Mouse (Mus musculus) limb, embryonic 12.5 days (tissue): ENCODE measurements at regions not wholly inside any gene's neighbourhood (a gene's known extent, or its start where the extent isn't known, plus 50 kb on each side); places are given as distances from the start of the nearest gene placed in this dataset.
"Not testable (repeated sequence)": the region's sequence is repeated elsewhere in the genome, so short reads cannot be mapped to it uniquely, and the experiment has no call there.

Experiments
- ATAC-seq: fragments of 200-750 bp; cut with Nextera tagmentation; 2 replicates; pipeline ENCODE4 v1.8.0; 2017; ENCODE audit warnings: low read depth, moderate TSS enrichment; ENCODE audit not compliant: insufficient number of reproducible peaks, insufficient read depth, low FRiP score, low TSS enrichment
- H3K27ac ChIP-seq: fragments of 300-500 bp; sonication (generic); 2 replicates; pipeline ENCODE4 v1.5.1; 2016; ENCODE audit warnings: mild to moderate bottlenecking, moderate library complexity
- H3K27me3 ChIP-seq: fragments of 300-500 bp; sonication (generic); 2 replicates; pipeline ENCODE4 v1.6.1; 2016; ENCODE audit warnings: mild to moderate bottlenecking, moderate library complexity
- H3K36me3 ChIP-seq: fragments of 300-500 bp; sonication (generic); 2 replicates; pipeline ENCODE4 v1.6.1; 2016; ENCODE audit warnings: mild to moderate bottlenecking, moderate library complexity
- H3K4me1 ChIP-seq: fragments of 300-500 bp; sonication (generic); replicated peaks from 2 replicates; pipeline ENCODE4 v1.6.1; 2016
- H3K4me2 ChIP-seq: fragments of 300-500 bp; sonication (generic); 2 replicates; pipeline ENCODE4 v1.6.1; 2016; ENCODE audit warnings: mild to moderate bottlenecking, moderate library complexity
- H3K4me3 ChIP-seq: fragments of 300-500 bp; sonication (generic); replicated peaks from 2 replicates; pipeline ENCODE4 v1.5.1; 2016; ENCODE audit warnings: mild to moderate bottlenecking
- H3K9ac ChIP-seq: fragments of 300-500 bp; sonication (generic); replicated peaks from 2 replicates; pipeline ENCODE4 v1.6.1; 2016; ENCODE audit warnings: mild to moderate bottlenecking, moderate library complexity
- H3K9me3 ChIP-seq: fragments of 300-500 bp; sonication (generic); 2 replicates; pipeline ENCODE4 v1.6.1; 2016; ENCODE audit warnings: mild to moderate bottlenecking, moderate library complexity
- WGBS: fragments of 180-500 bp; shearing (Covaris S2); methylation state at CpG from one replicate; pipeline ENCODE4 v1.1.7; 2016; 5-methylcytosine and 5-hydroxymethylcytosine counted together

DNA sequence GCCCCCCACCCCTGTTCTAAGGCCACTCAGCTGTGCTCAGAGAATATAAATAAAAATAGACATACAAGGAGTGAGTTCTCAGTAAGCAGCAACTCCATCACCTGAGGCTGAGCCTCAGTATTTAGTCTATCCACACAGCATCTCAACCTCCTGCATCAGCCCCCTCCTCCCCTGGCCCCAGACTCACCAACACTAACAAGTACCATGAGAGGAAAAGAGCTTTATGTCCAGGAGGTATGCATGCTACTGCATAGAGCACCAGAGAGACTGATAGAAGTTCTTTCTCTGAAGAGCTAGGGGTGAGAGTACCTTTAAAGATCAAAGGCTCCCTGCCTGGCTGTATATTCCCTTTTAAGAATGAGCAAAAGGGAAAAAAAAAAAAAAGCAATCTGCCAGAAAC lies 100.3 kb upstream of the Arhgap20 start:
- no peaks in the 10 kb centered on the region for H3K36me3 ChIP-seq
- no peaks in the 10 kb centered on the region for H3K9me3 ChIP-seq
- no peak for ATAC-seq
- no peak overlapping the region for H3K4me2 ChIP-seq
- H3K4me1 ChIP-seq = peaks cover 13% of the 10 kb centered on the region; the same call in 1 of the 2 replicates
- no peak overlapping the region for H3K9ac ChIP-seq
- no peak overlapping the region for H3K4me3 ChIP-seq
- H3K27me3 ChIP-seq = no peaks in the 10 kb centered on the region
- no peak overlapping the region for H3K27ac ChIP-seq

- ATAC-seq, H3K27ac ChIP-seq, H3K9me3 ChIP-seq, H3K36me3 ChIP-seq, H3K4me3 ChIP-seq, H3K9ac ChIP-seq, H3K27me3 ChIP-seq, H3K4me2 ChIP-seq: not testable (repeated sequence)
- peaks cover 13% of the 10 kb centered on the region; the same call in 1 of the 2 replicates for H3K4me1 ChIP-seq
- 93% methylated on average over 12 of the region's 12 CpGs for WGBS
Observed at GRCm38 (mm10) chr9:51668976-51669375, 96.2 kb upstream of the Arhgap20 start.

DNA sequence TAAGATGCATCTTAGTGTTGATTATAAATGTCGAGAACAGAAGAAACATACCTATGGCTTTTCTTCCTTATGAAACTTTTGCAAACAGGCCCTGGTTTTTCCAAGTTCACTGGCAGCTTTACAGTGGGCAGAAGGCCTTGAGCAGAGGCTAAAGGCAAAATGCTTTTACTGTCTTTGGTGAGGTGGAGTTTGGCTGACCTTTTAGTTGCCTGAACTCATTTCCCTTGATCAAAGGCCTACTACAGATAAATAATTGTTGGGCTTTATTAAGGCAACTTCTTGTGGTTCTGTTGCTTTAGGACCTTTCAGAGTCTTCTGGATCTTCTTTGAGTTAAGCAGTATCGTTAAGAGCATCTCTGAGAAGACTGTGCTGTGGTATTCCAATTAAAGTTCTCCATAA lies 94.6 kb upstream of the Arhgap20 start:
- WGBS = 75% methylated on average over 2 of the region's 2 CpGs
- no peak for ATAC-seq
- no peaks in the 10 kb centered on the region for H3K4me1 ChIP-seq
- H3K27ac ChIP-seq = no peak overlapping the region
- no peaks in the 10 kb centered on the region for H3K27me3 ChIP-seq
- no peaks in the 10 kb centered on the region for H3K9me3 ChIP-seq
- H3K36me3 ChIP-seq = no peaks in the 10 kb centered on the region
- H3K4me3 ChIP-seq = no peak overlapping the region
- no peak overlapping the region for H3K9ac ChIP-seq
- no peak overlapping the region for H3K4me2 ChIP-seq

DNA sequence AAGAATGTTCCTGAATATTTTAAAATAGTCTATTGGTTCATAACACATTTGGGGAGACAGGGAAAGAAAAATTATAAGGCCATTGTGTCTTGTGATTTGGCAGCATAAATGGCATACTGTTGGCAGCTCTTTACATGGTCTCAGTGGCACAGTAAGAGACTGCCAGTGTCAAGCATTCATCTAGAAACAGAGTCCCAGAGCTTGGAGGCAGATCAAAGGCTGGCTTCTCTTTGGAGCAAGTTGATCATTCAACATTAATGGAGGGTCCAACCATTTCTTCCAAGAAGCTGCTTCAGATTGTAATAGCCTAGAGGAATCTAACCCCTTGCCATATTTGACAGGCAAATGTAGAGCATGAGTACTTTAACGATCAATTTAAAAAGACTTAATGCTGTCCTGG lies 78.6 kb upstream of the Arhgap20 start:
- Histone ChIP-seq H3K9ac (no peak overlapping the region), H3K4me2 (no peak overlapping the region), H3K27ac (no peak overlapping the region), H3K27me3 (no peaks in the 10 kb centered on the region), H3K36me3 (no peaks in the 10 kb centered on the region), H3K4me1 (no peaks in the 10 kb centered on the region), H3K4me3 (no peak overlapping the region), H3K9me3 (no peaks in the 10 kb centered on the region)
- no peak for ATAC-seq
- 97% methylated on average over 1 of the region's 1 CpGs for WGBS

DNA sequence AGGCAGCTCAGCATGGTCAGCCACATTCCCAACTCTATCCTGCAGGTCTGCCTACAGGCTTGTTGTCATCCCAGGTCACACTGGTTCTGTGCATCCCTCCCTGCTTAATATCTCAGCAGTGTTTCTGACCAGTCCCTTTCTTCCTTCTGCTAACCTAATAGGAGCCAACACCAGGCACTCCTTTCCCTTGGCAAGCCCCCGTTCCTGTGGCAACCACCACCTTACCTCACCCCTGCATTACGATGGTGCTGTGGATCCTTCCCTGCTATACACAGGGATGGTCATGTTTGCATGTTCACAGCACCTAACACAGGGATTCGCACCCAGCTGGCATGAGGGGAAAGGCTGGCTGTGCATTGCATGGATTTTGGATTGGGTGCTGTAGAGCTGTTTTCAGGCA lies 50.8 kb upstream of the Arhgap20 start:
- Histone ChIP-seq H3K9ac (no peak overlapping the region), H3K9me3 (no peaks in the 10 kb centered on the region), H3K4me2 (no peak overlapping the region), H3K27me3 (no peaks in the 10 kb centered on the region), H3K27ac (no peak overlapping the region), H3K4me1 (no peaks in the 10 kb centered on the region), H3K4me3 (no peak overlapping the region), H3K36me3 (no peaks in the 10 kb centered on the region)
- no peak for ATAC-seq
- 82% methylated on average over 3 of the region's 3 CpGs for WGBS
